Mouse (Mus musculus): Measurements from ENCODE around the gene Kcnk3. TPM values are rescaled to one million over a fixed set of nuclear protein-coding genes. Genes with fewer than 3 reads are reported as not detected.

Gene Kcnk3
- 85.5 and 98.7 TPM in 2 replicates for polyA plus RNA-seq (2012; rRNA removed)

DNA sequence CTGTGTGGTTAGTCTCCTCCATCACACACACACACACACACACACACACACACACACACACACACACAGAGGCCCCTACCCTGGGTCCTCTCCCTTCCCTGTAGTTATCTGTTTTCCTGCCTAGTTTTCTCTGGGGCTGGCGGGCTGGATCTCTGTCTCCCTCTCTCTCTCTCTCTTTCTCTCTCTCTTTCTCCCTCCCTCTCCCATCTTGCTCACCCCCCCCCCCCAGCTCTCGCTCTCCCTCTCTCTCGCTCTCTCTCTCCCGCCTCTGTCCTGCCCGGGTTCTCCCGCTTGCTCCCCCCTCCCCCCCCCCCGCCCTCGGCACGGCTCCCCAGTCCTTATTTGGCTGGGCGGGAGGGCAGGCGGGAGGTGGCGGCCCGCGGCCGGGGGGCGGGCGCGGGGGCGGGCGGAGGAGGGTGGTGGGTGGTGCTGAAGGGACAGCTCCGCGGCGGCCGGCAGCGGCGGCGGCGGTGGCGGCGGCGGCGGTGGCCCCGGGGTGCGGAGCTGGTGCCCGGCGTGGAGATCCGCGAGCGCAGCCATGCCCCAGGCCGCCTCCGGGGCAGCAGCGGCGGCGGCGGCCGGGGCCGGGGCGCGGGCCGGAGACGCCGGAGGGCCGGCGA, at the start of gene Kcnk3:
Kcnk3 (plus strand) TSS at position 490 of the 620 bp plus-strand sequence.
- Histone ChIP-seq H3K4me3 (replicated peaks; ENCODE audit: extremely low read depth, low read depth, low read length) (peak within 1 kb of the TSS; percentile 54), H3K4me1 (ENCODE audit: control insufficient read depth, insufficient read depth, low read length) (no peaks in the 10 kb centered on the region)
- TF ChIP-seq POLR2A (IDR thresholded peaks at IDR 0.05; ENCODE audit: borderline replicate concordance, extremely low read depth, low read depth, low read length) (no peak), CTCF (IDR thresholded peaks at IDR 0.05; ENCODE audit: insufficient read depth, low read length) (no peak)
- DNase-seq, result peak; percentile 61
- 2% methylated on average over 39 of the region's 54 CpGs for WGBS

DNA sequence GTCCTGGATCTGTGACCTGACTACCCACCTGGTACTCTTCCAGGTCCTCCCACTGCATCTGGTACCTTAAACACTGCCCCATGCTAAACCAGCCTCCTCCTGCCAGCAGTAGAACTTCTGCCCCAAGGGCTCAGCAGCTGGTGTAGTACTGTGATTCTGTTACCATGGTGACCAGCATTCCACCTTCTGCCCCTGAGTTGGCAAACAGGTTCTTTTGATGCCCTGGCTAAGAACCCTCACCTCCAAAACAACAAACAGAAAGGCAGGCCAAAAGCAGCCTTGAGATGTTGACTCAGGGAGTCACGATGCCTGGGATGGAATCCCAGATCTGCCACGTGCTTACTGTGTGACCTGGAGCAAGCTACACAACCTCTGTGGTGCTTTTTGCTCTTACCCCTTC, 42.3 kb upstream of the Kcnk3 start, which contains the start of gene Cib4:
Cib4 (minus strand) TSS at position 139 of the 400 bp plus-strand sequence.
- TF ChIP-seq POLR2A (IDR thresholded peaks at IDR 0.05; ENCODE audit: borderline replicate concordance, extremely low read depth, low read depth, low read length), result no peak
- TF ChIP-seq CTCF (IDR thresholded peaks at IDR 0.05; ENCODE audit: insufficient read depth, low read length), result no peak
- Histone ChIP-seq H3K4me3 (replicated peaks; ENCODE audit: extremely low read depth, low read depth, low read length) (no peak within 1 kb of the TSS), H3K4me1 (ENCODE audit: control insufficient read depth, insufficient read depth, low read length) (no peaks in the 10 kb centered on the region)
- WGBS, result 37% methylated on average over 2 of the region's 2 CpGs
- DNase-seq, result peak; percentile 29

DNA sequence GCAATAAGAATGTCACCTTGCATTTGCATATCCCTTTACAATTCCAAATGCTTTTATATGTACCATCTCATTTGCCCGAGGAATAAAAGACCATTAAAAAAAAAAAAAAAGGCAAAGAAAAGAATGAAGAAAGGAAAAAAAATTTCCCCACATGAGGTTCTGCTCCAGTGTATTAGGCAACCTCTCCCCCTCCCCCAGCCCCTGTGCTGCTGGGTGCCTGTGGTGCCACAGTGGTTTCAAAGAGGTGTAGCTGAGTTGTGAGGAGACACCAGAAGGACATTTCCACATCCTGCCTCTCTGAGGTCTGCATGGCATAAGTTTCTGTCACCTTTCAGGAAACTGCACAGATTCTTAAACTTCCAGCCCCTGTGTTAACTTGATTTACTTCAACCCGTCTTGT, 39.3 kb upstream of the Kcnk3 start:
- no peak for TF ChIP-seq POLR2A (IDR thresholded peaks at IDR 0.05; ENCODE audit: borderline replicate concordance, extremely low read depth, low read depth, low read length)
- no peak for TF ChIP-seq CTCF (IDR thresholded peaks at IDR 0.05; ENCODE audit: insufficient read depth, low read length)
- 52% methylated on average over 2 of the region's 2 CpGs for WGBS
- Histone ChIP-seq H3K4me3 (replicated peaks; ENCODE audit: extremely low read depth, low read depth, low read length) (no peak overlapping the region), H3K4me1 (ENCODE audit: control insufficient read depth, insufficient read depth, low read length) (no peaks in the 10 kb centered on the region)
- no peak for DNase-seq

DNA sequence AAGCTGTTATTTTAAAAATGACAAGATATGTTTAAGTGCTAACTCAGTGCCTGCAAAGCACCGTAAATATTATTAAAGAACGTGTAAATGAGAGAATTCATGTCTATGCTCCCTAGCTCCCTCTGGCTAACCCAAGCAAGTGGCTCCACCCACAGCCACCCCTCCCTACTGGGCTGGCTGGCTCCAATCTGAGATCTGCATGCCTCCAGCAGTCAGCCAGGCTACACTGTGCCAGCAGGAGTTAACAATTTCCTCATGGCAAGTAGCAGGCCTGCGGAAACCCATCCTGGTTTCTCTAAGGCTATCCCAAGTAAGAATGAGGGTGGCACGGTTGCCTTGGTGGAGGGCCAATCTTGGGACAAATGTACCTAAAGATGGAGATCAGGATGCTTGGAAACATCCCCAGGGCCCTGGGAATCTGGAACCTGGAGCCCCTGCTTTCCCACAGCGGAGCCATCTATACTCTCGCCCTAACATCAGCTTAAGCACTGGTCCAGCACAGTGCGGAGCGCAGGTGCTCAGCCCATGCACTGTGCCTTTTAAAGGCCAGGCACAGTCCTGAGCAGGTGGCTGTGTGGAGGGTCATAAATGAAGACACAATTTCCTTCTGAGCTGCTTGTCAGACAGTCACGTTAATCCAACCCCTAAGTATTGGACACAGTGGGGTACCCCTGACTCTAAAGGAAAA, 37.5 kb upstream of the Kcnk3 start:
- TF ChIP-seq CTCF (IDR thresholded peaks at IDR 0.05; ENCODE audit: insufficient read depth, low read length), result no peak
- TF ChIP-seq POLR2A (IDR thresholded peaks at IDR 0.05; ENCODE audit: borderline replicate concordance, extremely low read depth, low read depth, low read length), result no peak
- H3K4me3 ChIP-seq (replicated peaks; ENCODE audit: extremely low read depth, low read depth, low read length), result no peak overlapping the region
- 64% methylated on average over 9 of the region's 9 CpGs for WGBS
- no peaks in the 10 kb centered on the region for H3K4me1 ChIP-seq (ENCODE audit: control insufficient read depth, insufficient read depth, low read length)
- no peak for DNase-seq

DNA sequence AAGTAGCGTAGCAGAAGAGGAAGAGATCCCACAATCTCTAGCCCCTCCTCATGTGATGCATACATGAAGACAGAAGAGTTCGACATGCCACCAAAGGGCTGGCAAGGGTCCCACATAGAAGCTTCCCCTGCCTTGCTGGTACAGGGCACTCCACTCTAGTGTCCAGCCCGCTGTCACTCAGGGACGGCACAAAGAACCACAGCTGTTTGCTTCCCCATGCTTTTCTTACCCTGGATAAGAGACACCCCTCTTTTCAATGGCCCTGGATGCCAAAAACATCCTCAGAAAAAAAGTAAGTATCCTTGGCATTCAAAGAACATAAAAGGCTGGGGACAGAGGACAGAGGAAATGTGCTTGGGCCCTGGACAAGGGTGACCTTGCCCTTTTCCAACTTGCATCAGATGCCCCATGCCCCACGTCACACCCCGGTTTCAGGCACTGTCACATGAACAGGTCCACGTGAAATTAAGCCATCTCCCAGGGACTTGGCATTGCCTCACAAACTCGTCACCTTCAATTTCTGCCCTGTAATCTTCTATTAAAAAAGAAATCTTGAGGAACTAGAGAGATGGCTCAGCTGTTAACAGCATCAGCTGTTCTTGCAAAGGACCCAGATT, 36.8 kb upstream of the Kcnk3 start:
- H3K4me1 ChIP-seq (ENCODE audit: control insufficient read depth, insufficient read depth, low read length), result no peaks in the 10 kb centered on the region
- DNase-seq, result no peak
- 78% methylated on average over 8 of the region's 8 CpGs for WGBS
- H3K4me3 ChIP-seq (replicated peaks; ENCODE audit: extremely low read depth, low read depth, low read length), result no peak overlapping the region
- TF ChIP-seq CTCF (IDR thresholded peaks at IDR 0.05; ENCODE audit: insufficient read depth, low read length) (no peak), POLR2A (IDR thresholded peaks at IDR 0.05; ENCODE audit: borderline replicate concordance, extremely low read depth, low read depth, low read length) (no peak)

DNA sequence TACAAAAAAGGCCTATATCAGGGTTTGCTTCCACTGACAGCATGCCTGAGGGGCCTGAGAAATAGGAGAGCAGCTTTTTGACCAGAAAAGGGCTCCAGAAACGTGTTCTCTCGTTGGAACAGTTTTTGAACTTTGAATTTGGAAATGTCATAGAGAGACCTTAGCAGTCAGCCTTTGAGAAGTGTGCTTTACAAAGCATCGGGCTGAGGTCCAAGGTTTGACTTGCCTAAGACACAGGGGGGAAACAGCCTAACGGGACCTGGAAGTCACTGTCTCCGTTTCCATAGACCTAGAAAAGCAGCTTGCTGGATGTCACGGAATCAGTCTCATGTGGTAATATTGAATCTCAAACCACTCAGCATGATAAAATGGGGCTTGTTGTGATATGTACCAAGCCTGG, 36.0 kb upstream of the Kcnk3 start:
- Histone ChIP-seq H3K4me1 (ENCODE audit: control insufficient read depth, insufficient read depth, low read length) (0 out of 2 replicates have a peak, but pooled peaks cover 2% of the 10 kb centered on the region), H3K4me3 (replicated peaks; ENCODE audit: extremely low read depth, low read depth, low read length) (no peak overlapping the region)
- 74% methylated on average over 6 of the region's 6 CpGs for WGBS
- no peak for DNase-seq
- TF ChIP-seq POLR2A (IDR thresholded peaks at IDR 0.05; ENCODE audit: borderline replicate concordance, extremely low read depth, low read depth, low read length), result no peak
- no peak for TF ChIP-seq CTCF (IDR thresholded peaks at IDR 0.05; ENCODE audit: insufficient read depth, low read length)

DNA sequence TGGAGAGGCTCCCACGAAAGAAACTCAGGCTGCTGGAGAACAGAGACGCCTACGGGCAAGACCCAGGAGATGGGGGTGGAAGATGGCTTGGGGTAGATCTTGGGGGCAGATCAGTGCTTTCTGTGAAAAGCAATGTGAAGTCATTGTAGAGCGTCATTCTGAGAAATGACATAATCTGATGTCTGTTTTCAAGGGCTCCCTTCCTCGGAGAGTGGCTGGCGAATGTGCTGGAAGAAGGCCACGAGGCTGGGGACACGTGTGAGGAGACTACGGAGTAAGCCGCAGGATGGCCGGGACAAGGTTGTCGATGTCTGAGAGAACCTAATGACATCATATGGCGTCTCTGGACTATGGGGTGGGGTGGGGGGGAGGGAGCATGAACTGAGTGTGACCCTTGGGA, 34.0 kb upstream of the Kcnk3 start:
- TF ChIP-seq CTCF (IDR thresholded peaks at IDR 0.05; ENCODE audit: insufficient read depth, low read length) (no peak), POLR2A (IDR thresholded peaks at IDR 0.05; ENCODE audit: borderline replicate concordance, extremely low read depth, low read depth, low read length) (no peak)
- 0 out of 2 replicates have a peak, but pooled peaks cover 2% of the 10 kb centered on the region for H3K4me1 ChIP-seq (ENCODE audit: control insufficient read depth, insufficient read depth, low read length)
- H3K4me3 ChIP-seq (replicated peaks; ENCODE audit: extremely low read depth, low read depth, low read length), result no peak overlapping the region
- DNase-seq, result no peak
- 81% methylated on average over 13 of the region's 13 CpGs for WGBS

DNA sequence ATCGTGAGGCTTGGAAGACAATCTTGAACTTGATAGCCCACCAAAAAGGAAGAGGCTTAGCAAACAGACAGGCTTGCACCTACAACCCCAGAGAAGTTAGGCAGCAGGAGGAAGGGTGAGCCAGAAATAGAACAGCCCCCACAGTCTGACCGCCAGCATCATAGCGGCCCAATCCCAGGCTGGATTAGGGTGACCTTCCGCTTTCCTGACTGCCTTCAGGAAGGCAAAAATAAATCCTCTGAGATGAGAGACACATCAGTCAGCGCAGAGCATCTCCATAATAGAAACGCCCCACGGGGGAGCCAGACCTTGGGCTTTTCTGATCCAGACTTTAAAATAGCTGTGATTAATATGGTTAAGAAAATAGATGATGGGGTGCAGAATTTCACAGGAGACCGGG, 33.0 kb upstream of the Kcnk3 start:
- 63% methylated on average over 8 of the region's 8 CpGs for WGBS
- TF ChIP-seq POLR2A (IDR thresholded peaks at IDR 0.05; ENCODE audit: borderline replicate concordance, extremely low read depth, low read depth, low read length) (no peak), CTCF (IDR thresholded peaks at IDR 0.05; ENCODE audit: insufficient read depth, low read length) (no peak)
- Histone ChIP-seq H3K4me1 (ENCODE audit: control insufficient read depth, insufficient read depth, low read length) (0 out of 2 replicates have a peak, but pooled peaks cover 2% of the 10 kb centered on the region), H3K4me3 (replicated peaks; ENCODE audit: extremely low read depth, low read depth, low read length) (no peak overlapping the region)
- DNase-seq, result no peak

DNA sequence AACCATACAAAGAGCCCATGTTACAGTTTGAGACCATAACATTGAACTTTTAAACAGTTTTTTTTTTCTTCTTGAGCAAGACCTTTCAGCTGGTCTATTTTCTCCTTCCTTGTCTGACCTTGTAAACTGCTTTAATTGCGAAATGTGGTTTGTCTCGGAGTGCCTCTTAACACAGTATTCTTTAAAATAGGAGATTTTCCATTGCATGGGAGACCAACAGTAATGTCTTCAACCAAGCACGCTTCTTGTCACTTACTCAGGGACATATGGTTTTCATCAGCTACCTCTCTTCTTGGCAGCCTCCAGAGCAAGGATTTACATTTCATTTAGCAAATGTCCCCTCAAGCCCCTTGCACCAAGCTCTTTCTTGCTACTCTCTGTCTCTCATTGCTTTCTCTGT, 31.7 kb upstream of the Kcnk3 start:
- WGBS, result 65% methylated on average over 3 of the region's 3 CpGs
- no peak for DNase-seq
- Histone ChIP-seq H3K4me3 (replicated peaks; ENCODE audit: extremely low read depth, low read depth, low read length) (no peak overlapping the region), H3K4me1 (ENCODE audit: control insufficient read depth, insufficient read depth, low read length) (0 out of 2 replicates have a peak, but pooled peaks cover 2% of the 10 kb centered on the region)
- TF ChIP-seq CTCF (IDR thresholded peaks at IDR 0.05; ENCODE audit: insufficient read depth, low read length) (no peak), POLR2A (IDR thresholded peaks at IDR 0.05; ENCODE audit: borderline replicate concordance, extremely low read depth, low read depth, low read length) (no peak)

Measured in lung, adult 2 months (tissue).